Mouse (Mus musculus) neural tube, embryonic 14.5 days (tissue): Measurements from ENCODE around the gene Commd3. TPM values are rescaled to one million over a fixed set of nuclear protein-coding genes. Genes with fewer than 3 reads are reported as not detected.
A peak's percentile ranks its signal among the peaks of the same experiment; 100 is the strongest.

Experiments used
- ATAC-seq: fragments of 200-750 bp; cut with Nextera tagmentation; 2 replicates; pipeline ENCODE4 v1.8.0; 2017; ENCODE audit warnings: low read depth, mild to moderate bottlenecking, moderate TSS enrichment, moderate library complexity
- H3K27ac ChIP-seq: fragments of 300-500 bp; sonication (generic); 2 replicates; pipeline ENCODE4 v1.5.1; 2014; ENCODE audit warnings: low read depth, mild to moderate bottlenecking, control low read depth, low read length, moderate library complexity, mixed read lengths
- H3K27me3 ChIP-seq: fragments of 300-500 bp; sonication (generic); 2 replicates; pipeline ENCODE4 v1.6.1; 2014; ENCODE audit warnings: low read length; ENCODE audit not compliant: control insufficient read depth, insufficient read depth
- H3K36me3 ChIP-seq: fragments of 300-500 bp; sonication (generic); 2 replicates; pipeline ENCODE4 v1.6.1; 2014; ENCODE audit warnings: low read length, mixed read lengths; ENCODE audit not compliant: control insufficient read depth, insufficient read depth
- H3K4me1 ChIP-seq: fragments of 300-500 bp; sonication (generic); 2 replicates; pipeline ENCODE4 v1.6.1; 2014; ENCODE audit warnings: low read length; ENCODE audit not compliant: control insufficient read depth, insufficient read depth
- H3K4me2 ChIP-seq: fragments of 300-500 bp; sonication (generic); 2 replicates; pipeline ENCODE4 v1.6.1; 2014; ENCODE audit warnings: mild to moderate bottlenecking, low read depth, low read length, control low read depth
- H3K4me3 ChIP-seq: fragments of 300-500 bp; sonication (generic); 2 replicates; pipeline ENCODE4 v1.5.1; 2014; ENCODE audit warnings: low read depth, low read length, control low read depth, mixed read lengths
- H3K9ac ChIP-seq: fragments of 300-500 bp; sonication (generic); replicated peaks from 2 replicates; pipeline ENCODE4 v1.6.1; 2014; ENCODE audit warnings: low read depth, mild to moderate bottlenecking, control low read depth, low read length, mixed read lengths
- H3K9me3 ChIP-seq: fragments of 300-500 bp; sonication (generic); 2 replicates; pipeline ENCODE4 v1.6.1; 2016; ENCODE audit warnings: low read length; ENCODE audit not compliant: control insufficient read depth
- WGBS: fragments of 180-500 bp; shearing (Covaris S2); extraction: QIAGEN DNeasy Blood & Tissue Kit; methylation state at CpG from one replicate; pipeline ENCODE4 v1.1.7; 2014; 5-methylcytosine and 5-hydroxymethylcytosine counted together
- polyA plus RNA-seq: library from polyadenylated mRNA; unstranded; fragments of >200 nt; fragmentation: Nextera tagmentation; extraction: Ambion mirVana; gene quantifications from 2 replicates; pipeline ENCODE4 v1.2.1, GENCODE M21; 2014

Gene Commd3
- polyA plus RNA-seq, 1 experiment from 2014 or later: 222 TPM

GRCm38 (mm10) chr2:18697591-18698244 is 25.5 kb downstream of the Commd3 start:
- ATAC-seq: no peak
- 2% methylated on average over 4 of the region's 4 CpGs for WGBS
- no peaks in the 10 kb centered on the region for H3K9me3 ChIP-seq

DNA sequence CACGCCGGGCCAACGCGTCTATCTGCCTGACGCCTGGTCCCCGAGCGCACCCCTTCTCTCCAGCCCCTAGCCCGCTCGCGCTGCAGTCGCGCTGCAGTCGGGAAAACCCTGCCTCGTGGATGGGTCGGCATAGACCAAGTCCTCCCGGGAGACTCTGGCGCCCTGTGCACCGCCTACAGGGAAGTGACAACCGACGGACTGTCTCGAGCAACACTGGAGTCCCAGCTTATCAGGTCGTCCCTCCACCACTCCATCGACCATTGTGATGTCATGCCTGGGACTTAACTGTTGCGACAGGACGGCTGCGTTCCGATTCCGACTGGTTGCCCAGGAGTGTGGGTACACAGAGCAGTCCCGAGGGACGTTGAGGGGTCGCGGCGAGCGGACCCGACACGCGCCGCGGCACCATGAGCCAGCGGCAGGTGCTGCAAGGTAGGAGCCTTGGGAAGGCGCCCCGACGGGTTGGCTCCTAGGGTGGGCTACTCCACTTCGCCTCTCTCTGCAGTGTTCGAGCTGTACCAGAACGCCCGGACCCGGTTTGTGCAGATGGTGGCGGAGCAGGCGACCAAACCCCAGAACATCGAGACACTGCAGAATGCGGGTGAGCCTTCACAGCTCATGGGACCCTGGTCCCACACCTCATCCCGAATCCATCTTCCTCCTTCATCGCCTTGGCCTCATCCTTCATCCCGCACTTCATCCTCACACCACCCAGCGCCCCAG is 26.6 kb downstream of the Commd3 start:
- Histone ChIP-seq H3K4me1 (peaks cover 6% of the 10 kb centered on the region), H3K27ac (no peak overlapping the region), H3K4me2 (no peak overlapping the region), H3K36me3 (no peaks in the 10 kb centered on the region), H3K9me3 (no peaks in the 10 kb centered on the region), H3K27me3 (peaks cover 54% of the 10 kb centered on the region), H3K4me3 (no peak overlapping the region), H3K9ac (no peak overlapping the region)
- under 1% methylated on average over 56 of the region's 56 CpGs for whole genome bisulfite sequencing
- peak; percentile 52; the same call in 1 of the 2 replicates for ATAC-seq

More at GRCm38 (mm10) chr2:18697591-18698244, 25.5 kb downstream of the Commd3 start:
- Histone ChIP-seq H3K9ac (no peak overlapping the region), H3K4me2 (no peak overlapping the region), H3K4me1 (peaks cover 7% of the 10 kb centered on the region), H3K27me3 (peaks cover 60% of the 10 kb centered on the region), H3K36me3 (no peaks in the 10 kb centered on the region), H3K4me3 (no peak overlapping the region), H3K27ac (no peak overlapping the region)

DNA sequence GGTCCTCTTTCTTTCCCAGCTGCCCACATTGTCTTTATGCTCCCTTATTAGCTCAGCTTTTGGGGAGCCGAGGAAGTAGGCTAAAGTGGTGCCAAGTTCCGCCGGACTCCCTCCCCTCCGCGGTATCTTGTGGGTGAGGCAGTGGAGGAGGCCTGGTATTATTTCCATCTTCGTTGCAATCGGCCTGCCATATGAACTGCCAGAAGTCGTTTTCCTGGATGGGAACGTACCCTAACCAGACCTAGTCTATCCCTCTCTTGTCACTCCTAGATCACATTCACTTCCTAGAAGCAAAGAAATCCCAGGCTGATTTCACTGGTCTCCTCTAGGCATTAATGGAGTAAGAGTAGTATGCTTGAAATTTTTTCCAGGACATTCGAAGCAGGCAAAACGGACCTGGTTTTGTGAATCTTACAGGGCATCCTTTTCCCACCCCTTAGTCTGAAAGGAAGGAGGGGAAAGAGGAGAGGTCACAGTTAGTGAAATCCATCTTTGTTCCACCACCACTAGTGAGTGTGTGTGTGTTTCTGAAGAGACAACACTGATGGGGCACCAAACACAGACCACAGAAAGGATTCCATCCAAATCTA is 27.3 kb downstream of the Commd3 start:
- WGBS: 0% methylated on average over 11 of the region's 11 CpGs
- Histone ChIP-seq H3K27ac (no peak overlapping the region), H3K27me3 (peaks cover 52% of the 10 kb centered on the region), H3K4me1 (0 out of 2 replicates have a peak, but pooled peaks cover under 1% of the 10 kb centered on the region), H3K4me2 (no peak overlapping the region), H3K4me3 (no peak overlapping the region), H3K9me3 (no peaks in the 10 kb centered on the region), H3K9ac (no peak overlapping the region), H3K36me3 (no peaks in the 10 kb centered on the region)
- no peak for ATAC-seq

- H3K36me3 ChIP-seq: no peaks in the 10 kb centered on the region
- WGBS: 79% methylated on average over 3 of the region's 3 CpGs
- no peak overlapping the region for H3K4me2 ChIP-seq
- H3K27me3 ChIP-seq: no peaks in the 10 kb centered on the region
- no peaks in the 10 kb centered on the region for H3K9me3 ChIP-seq
- no peak for ATAC-seq
- H3K9ac ChIP-seq: no peak overlapping the region
- H3K4me3 ChIP-seq: no peak overlapping the region
- H3K4me1 ChIP-seq: no peaks in the 10 kb centered on the region
- H3K27ac ChIP-seq: no peak overlapping the region
Observed at GRCm38 (mm10) chr2:18710356-18710755, 38.2 kb downstream of the Commd3 start.

DNA sequence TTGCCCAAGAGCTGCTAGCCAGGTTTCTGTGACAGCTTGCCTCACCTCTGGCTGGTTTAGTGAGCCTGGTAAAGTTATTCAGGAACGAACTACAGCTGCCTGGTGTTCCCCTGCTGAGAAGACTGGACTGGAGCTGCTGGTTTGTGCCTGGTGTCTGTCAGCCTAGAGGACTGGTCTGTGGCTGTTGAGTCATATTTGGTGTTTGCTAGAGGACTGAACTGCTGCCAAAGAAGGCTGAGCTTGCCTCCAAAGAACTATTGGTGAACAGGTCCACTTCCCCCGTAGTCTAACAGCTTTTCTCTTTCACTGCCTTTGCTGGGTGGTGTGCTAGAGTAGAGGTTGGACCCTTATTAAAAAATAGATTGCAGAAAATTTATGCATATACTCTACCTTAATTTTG is 40.9 kb downstream of the Commd3 start:
- Histone ChIP-seq H3K27ac (no peak overlapping the region), H3K4me1 (no peaks in the 10 kb centered on the region), H3K4me3 (no peak overlapping the region), H3K9me3 (no peaks in the 10 kb centered on the region), H3K36me3 (no peaks in the 10 kb centered on the region), H3K4me2 (no peak overlapping the region), H3K27me3 (no peaks in the 10 kb centered on the region), H3K9ac (no peak overlapping the region)
- 75% methylated on average over 2 of the region's 2 CpGs for WGBS
- no peak for ATAC-seq

DNA sequence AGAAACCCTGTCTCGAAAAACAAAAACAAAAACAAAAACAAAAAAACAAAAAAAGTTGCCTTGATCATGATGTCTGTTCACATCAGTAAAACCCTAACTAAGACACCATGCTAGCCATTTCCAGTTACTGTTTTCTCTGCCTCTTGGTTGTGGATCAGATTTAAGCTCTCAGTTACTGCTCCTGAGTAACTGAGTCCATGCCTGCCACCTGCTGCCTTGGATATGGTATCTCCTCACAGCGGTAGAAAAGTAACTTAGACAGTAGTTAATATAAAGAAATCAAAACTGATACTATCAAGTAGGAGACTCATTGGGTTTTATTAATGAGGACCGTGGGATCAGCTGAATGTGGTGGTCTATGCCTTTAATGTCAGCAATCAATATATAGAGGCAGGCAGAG is 42.2 kb downstream of the Commd3 start:
- Histone ChIP-seq H3K4me2 (no peak overlapping the region), H3K27me3 (no peaks in the 10 kb centered on the region), H3K9ac (no peak overlapping the region), H3K9me3 (no peaks in the 10 kb centered on the region), H3K4me1 (no peaks in the 10 kb centered on the region), H3K36me3 (no peaks in the 10 kb centered on the region), H3K4me3 (no peak overlapping the region), H3K27ac (no peak overlapping the region)
- ATAC-seq: no peak
- 75% methylated on average over 3 of the region's 3 CpGs for WGBS

DNA sequence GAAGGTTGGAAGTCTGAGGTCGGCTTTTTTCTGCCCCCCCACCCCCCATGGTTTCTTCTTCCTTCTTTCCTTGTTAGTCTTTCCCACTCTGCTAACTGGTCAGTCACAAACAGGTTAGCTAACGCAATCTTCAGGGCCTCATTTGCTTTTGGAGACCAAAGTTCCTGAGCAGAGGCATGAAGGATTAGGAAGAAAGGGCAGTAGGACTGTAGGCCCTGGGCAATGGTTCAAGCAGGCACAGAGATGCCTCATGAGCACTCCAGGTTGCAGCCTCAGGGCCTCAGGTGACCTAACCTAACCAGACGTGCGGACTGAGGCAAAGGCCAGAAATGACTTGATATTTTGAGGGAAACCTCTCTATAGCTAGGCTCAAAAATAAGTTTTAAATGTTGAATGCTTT is 46.3 kb downstream of the Commd3 start:
- Histone ChIP-seq H3K9ac (no peak overlapping the region), H3K4me2 (no peak overlapping the region), H3K4me3 (no peak overlapping the region), H3K9me3 (no peaks in the 10 kb centered on the region), H3K36me3 (no peaks in the 10 kb centered on the region), H3K27ac (no peak overlapping the region), H3K4me1 (no peaks in the 10 kb centered on the region), H3K27me3 (no peaks in the 10 kb centered on the region)
- no peak for ATAC-seq
- 88% methylated on average over 4 of the region's 4 CpGs for WGBS

DNA sequence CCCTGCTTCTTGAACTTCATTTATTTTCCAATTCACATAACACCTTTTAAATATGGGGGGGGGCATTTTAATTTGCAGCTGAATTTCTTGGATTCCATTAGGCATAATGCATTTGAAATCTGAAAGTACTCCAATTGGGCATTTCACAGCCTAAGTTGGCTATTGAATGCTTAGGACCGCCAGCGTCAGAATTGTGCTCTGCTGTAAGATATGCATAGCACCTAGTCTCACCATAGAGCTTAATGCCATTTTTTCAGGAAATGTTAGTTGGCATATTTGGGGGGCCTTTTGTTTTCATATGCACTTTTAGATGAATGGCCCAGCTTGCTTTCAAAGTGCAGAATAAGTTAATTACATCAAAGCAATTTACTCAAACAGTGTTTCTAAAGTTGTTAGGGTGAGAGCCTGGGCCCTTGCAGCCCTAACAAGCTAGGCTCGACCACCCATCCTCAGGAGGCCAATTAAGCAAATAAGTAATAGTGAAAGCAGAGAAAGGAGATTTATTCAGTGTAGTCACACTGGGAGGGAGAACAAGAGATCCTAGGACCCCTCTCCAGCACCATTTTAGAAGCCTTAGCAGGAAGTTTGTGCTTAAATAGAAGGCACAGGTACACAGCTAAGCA is 50.1 kb downstream of the Commd3 start:
- H3K27me3 ChIP-seq: no peaks in the 10 kb centered on the region
- no peak overlapping the region for H3K9ac ChIP-seq
- H3K36me3 ChIP-seq: no peaks in the 10 kb centered on the region
- no peak overlapping the region for H3K27ac ChIP-seq
- H3K9me3 ChIP-seq: no peaks in the 10 kb centered on the region
- H3K4me2 ChIP-seq: no peak overlapping the region
- ATAC-seq: no peak
- 57% methylated on average over 3 of the region's 3 CpGs for WGBS
- H3K4me1 ChIP-seq: no peaks in the 10 kb centered on the region
- no peak overlapping the region for H3K4me3 ChIP-seq

DNA sequence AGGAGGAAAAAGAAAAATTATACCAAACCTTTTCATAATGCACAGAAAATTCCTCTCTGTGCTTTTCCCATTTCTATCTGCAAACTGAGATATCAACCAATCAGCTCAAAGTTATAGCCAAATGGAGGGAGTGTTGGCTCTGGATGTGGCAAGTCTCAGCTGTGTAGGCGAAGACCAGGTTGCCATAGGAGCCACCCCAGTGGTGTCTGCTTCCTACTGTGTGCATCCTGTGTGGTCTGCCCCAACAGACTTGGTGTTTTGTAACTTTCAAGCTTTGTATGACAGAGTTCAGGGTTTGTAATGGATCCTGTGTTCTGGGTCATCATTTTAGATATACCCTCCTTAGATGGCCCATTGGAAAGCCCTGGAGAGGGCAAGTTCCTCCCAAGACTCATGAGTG is 52.3 kb downstream of the Commd3 start:
- H3K36me3 ChIP-seq: no peaks in the 10 kb centered on the region
- no peak overlapping the region for H3K9ac ChIP-seq
- H3K27me3 ChIP-seq: no peaks in the 10 kb centered on the region
- H3K4me1 ChIP-seq: no peaks in the 10 kb centered on the region
- WGBS: 82% methylated on average over 1 of the region's 1 CpGs
- no peaks in the 10 kb centered on the region for H3K9me3 ChIP-seq
- ATAC-seq: no peak
- H3K27ac ChIP-seq: no peak overlapping the region
- no peak overlapping the region for H3K4me3 ChIP-seq
- H3K4me2 ChIP-seq: no peak overlapping the region
